Mouse (Mus musculus): ENCODE measurements around the gene B3gnt8.

DNA sequence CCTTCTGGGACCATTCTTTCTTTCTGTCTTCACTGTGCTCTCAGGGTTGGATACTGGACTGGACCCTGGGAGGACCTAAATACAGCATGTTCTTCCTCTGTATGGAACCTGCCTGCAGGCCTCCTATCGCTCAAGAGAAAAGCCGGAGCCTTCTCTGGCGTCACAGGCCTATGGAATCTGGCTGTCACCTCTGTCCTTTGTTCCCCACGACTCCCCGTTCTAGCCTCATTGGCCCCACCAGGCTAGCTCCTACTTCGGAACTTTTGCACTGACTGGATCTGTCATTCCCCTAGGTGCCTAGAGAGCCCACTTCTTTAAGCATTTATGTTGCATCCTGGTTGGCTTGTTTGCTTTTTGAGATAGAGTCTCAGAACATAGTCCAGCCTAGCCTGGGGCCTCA lies 58.2 kb downstream of the B3gnt8 start:
- TF ChIP-seq GATA1 (IDR thresholded peaks at IDR 0.05; ENCODE audit: borderline replicate concordance, low read length) (no peak), FLI1 (IDR thresholded peaks at IDR 0.05; ENCODE audit: low read length) (no peak)
